Mouse (Mus musculus): Measurements from ENCODE around the gene Olfr1404.
"Not testable (repeated sequence)": the region's sequence is repeated elsewhere in the genome, so short reads cannot be mapped to it uniquely, and the experiment has no call there.

Gene Olfr1404

GRCm38 (mm10) chr1:173212092-173212491 lies at the start of gene Olfr1404:
Gene Olfr1404, plus strand, starts transcription at chr1:173212392.
- DNase-seq (ENCODE audit: low read depth, low spot score), result no peak

- no peak for DNase-seq (ENCODE audit: low read depth, low spot score)
Measured at GRCm38 (mm10) chr1:173174154-173174842, 37.9 kb upstream of the Olfr1404 start.

DNA sequence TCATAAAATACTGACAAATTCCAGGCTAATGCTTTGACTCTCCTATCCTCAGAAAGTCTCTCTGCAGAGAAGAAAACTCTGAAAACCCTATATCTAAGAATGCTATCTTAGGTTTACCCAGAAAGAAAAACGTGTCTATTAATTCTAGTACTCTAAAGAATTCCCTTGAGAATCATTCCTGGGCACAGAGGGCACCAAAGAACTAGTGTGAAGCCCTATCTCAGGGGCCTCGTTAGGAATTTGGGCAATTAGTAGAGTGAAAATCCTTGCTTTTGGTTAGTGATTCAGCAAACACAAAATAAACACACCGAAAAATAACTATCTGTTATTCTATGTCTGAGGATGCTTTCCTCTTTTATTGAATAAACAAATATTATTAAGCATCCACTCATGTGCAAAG lies 21.7 kb upstream of the Olfr1404 start, which contains the start of gene Olfr1406:
Olfr1406 (minus strand) TSS at position 101 of the 400 bp plus-strand sequence.
- DNase-seq (ENCODE audit: low read depth, low spot score), result no peak

DNA sequence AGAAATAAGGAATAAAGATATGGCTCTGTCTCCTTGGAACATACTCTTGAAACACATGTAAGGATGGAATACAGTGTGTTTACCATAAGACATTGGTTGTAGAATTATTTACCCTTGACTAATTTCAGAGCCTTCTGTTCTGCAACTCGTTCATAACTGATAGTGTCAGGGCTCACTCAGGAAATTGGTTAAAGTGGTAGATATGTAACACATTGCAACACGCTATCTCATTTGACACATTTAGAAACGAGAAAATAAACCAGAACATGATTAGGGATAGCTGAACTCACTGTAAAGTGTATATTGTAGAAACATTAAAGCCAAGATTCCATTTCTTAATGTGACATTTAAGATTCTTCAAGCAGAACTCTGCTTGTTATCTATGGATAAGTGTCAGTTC lies 20.1 kb upstream of the Olfr1404 start:
- no peak for DNase-seq (ENCODE audit: low read depth, low spot score)

DNA sequence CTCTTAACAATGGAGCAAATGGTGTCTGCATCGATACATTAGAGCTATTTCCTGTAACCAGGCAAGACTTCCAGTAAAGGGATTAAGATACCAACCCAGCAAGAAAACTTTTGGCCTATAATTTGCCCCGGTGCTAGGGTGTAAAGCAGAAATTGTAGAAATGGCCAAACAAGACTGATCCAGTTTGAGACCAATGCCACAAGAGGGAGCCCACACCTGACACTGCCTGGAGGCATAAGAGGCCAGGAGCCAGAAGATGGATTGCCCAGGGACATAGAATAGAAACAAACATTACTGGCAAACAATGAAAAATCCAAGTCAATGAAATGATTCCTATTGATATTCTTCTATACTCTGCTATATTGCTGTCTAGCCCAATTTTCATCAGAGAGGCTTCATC lies 15.8 kb upstream of the Olfr1404 start:
- DNase-seq (ENCODE audit: low read depth, low spot score), result peak; percentile 6

DNA sequence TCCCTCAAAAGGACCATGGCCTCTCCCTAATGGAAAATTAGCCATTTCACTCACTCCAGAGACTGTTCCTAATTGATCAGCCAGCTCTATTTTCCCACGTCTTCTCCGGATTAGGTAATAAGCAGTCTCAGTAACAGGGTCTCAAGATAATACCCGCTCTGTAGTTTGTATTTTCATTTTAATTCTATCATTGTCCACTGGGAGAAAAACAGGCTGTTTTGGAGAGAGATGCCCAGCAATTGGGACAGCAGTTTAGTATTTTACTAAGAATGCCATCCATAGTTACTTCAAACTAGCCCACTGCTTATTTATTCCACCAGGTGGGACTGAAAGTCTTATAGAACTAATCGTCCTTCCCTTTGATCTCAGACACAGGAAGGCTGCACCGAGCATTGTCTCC lies 14.7 kb upstream of the Olfr1404 start, which contains the start of gene Olfr218:
Olfr218 (plus strand) TSS at position 301 of the 400 bp plus-strand sequence.
- no peak for DNase-seq (ENCODE audit: low read depth, low spot score)

- no peak for DNase-seq (ENCODE audit: low read depth, low spot score)
Measured at GRCm38 (mm10) chr1:173216481-173216880, 4.3 kb downstream of the Olfr1404 start.

GRCm38 (mm10) chr1:173227081-173227480 lies 14.9 kb downstream of the Olfr1404 start, which contains the start of gene Fcer1a:
Gene Fcer1a, minus strand, starts transcription at chr1:173227214.
- DNase-seq (ENCODE audit: low read depth, low spot score), result no peak

DNA sequence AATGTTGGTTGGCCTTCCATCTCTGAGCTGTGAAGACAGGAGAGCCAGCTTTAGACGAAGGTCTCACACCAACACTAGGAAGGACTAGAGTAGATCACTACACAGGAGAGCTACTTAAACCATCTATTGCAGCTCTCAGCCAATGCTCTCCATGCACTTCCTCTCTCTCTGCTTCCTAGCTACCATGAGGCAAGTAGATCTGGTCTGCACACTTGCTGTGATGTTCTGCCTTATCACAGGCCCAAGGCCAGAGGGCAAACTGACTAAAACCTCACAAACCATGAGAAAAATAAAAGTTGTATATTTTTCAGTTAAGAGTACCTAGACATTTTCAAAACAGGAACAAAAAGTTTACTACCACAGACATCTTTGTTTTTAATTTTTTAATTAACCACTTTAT lies 24.8 kb downstream of the Olfr1404 start:
- DNase-seq (ENCODE audit: low read depth, low spot score), result not testable (repeated sequence)

DNA sequence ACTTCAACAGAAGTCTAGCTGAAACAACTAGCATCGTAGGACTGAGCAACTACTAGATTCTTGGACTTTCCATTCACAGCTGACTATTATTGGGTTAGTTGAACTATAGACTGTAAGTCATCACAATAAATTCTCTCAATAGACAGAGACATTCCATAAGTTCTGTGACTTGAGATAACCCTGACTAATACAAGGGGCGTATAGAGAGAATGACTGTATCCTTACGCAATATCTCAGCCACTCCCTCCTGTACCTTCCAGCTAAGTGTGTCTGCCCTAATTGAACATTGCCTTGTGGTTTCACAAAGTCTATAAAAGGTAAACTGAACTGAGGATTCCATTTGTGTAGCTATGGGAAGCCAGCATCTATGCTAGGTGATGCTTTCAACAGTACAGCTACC lies 37.7 kb downstream of the Olfr1404 start:
- DNase-seq (ENCODE audit: low read depth, low spot score), result no peak

- DNase-seq (ENCODE audit: low read depth, low spot score), result no peak
Measured at GRCm38 (mm10) chr1:173265701-173266100, 53.5 kb downstream of the Olfr1404 start, which contains the start of gene Olfr418. Gene Olfr418, plus strand, starts transcription at chr1:173266001.
